Comparison of ENCODE assay signal across 8 mouse cellular contexts in the genomic region with DNA sequence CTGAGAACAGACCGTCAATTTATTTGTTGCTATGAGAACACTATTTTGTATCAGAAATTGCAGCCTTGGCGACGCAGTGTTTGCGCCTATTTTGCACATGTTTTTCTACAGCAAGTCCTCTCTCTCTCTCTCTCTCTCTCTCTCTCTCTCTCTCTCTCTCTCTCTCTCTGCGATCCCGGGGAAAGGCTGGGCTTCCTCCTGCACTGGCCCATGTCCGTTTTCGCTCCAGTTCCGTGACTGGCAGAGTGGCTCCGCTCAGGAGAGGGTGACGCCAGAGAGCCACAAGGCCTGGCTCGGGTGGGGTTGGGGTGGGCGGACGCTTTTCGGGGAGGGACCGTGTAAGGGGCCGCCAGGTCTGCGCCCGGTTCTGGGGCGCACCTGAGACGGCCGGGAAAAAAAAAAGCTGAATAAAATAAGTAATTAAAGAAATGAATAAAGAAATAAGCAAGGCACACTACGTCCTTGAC. TPM values are rescaled to one million over a fixed set of nuclear protein-coding genes. Genes with fewer than 3 reads are reported as not detected.
DNase-seq lines count a peak whose midpoint lies in the region; ATAC-seq and TF ChIP-seq lines count a peak whose summit lies in the region.

No protein-coding gene starts in this region.

- WGBS in forebrain, embryonic 13.5 days: 0% methylated on average over 23 of the region's 23 CpGs
- WGBS in neural tube, embryonic 15.5 days: under 1% methylated on average over 23 of the region's 23 CpGs

- peak overlapping the region; percentile 69 for H3K4me2 ChIP-seq in forebrain, embryonic 13.5 days
- H3K4me2 ChIP-seq in neural tube, embryonic 15.5 days: peak overlapping the region; percentile 66

- intact Hi-C loops in heart, postnatal 14 days (cut with DNase I): no loop called here

- ATAC-seq in forebrain, embryonic 13.5 days: peak; percentile 85
- peak; percentile 88 for ATAC-seq in neural tube, embryonic 15.5 days (ENCODE audit: low FRiP score)

- peaks cover 24% of the 10 kb centered on the region for H3K27me3 ChIP-seq in E14TG2a.4 (ENCODE audit: insufficient read depth, low read length)
- H3K27me3 ChIP-seq in forebrain, embryonic 13.5 days: no peaks in the 10 kb centered on the region
- H3K27me3 ChIP-seq in neural tube, embryonic 15.5 days (replicated peaks): no peaks in the 10 kb centered on the region

- peaks cover 19% of the 10 kb centered on the region for H3K4me1 ChIP-seq in E14TG2a.4 (replicated peaks; ENCODE audit: low read depth, low read length)
- no peaks in the 10 kb centered on the region for H3K4me1 ChIP-seq in forebrain, embryonic 13.5 days
- H3K4me1 ChIP-seq in neural tube, embryonic 15.5 days: no peaks in the 10 kb centered on the region

- H3K4me3 ChIP-seq in E14TG2a.4 (replicated peaks; ENCODE audit: low read length): peak overlapping the region; percentile 86
- peak overlapping the region; percentile 68 for H3K4me3 ChIP-seq in forebrain, embryonic 13.5 days
- H3K4me3 ChIP-seq in neural tube, embryonic 15.5 days (replicated peaks): peak overlapping the region; percentile 71

- peak overlapping the region; percentile 100 for H3K27ac ChIP-seq in forebrain, embryonic 13.5 days
- peak overlapping the region; percentile 100 for H3K27ac ChIP-seq in neural tube, embryonic 15.5 days (replicated peaks)

- no peaks in the 10 kb centered on the region for H3K36me3 ChIP-seq in E14TG2a.4 (ENCODE audit: insufficient read depth, low read length)
- no peaks in the 10 kb centered on the region for H3K36me3 ChIP-seq in forebrain, embryonic 13.5 days (ENCODE audit: poor library complexity, severe bottlenecking)
- no peaks in the 10 kb centered on the region for H3K36me3 ChIP-seq in neural tube, embryonic 15.5 days

- H3K9me3 ChIP-seq in E14TG2a.4 (ENCODE audit: low read length): peaks cover 3% of the 10 kb centered on the region; the same call in 1 of the 2 replicates
- H3K9me3 ChIP-seq in forebrain, embryonic 13.5 days (replicated peaks): no peaks in the 10 kb centered on the region
- H3K9me3 ChIP-seq in neural tube, embryonic 15.5 days (replicated peaks): no peaks in the 10 kb centered on the region

- peak; percentile 80 for DNase-seq in c-Kit-positive CD71-positive TER-119-positive erythroid progenitor cells, embryonic 14.5 days (ENCODE audit: low spot score)
- DNase-seq in heart, postnatal 14 days: peak; percentile 82
- peak; percentile 81 for DNase-seq in layer of hippocampus, adult 11-12 months (ENCODE audit: low spot score)
- peak; percentile 91 to 94 for DNase-seq in lung, adult 18-20 months
- DNase-seq in testis, postnatal 14 days (ENCODE audit: low spot score): peak; percentile 83

- TF ChIP-seq CTCF in E14TG2a.4 (conservative IDR thresholded peaks at IDR 0.05; ENCODE audit: low read length): no peak

- peak overlapping the region; percentile 96 for H3K9ac ChIP-seq in forebrain, embryonic 13.5 days
- H3K9ac ChIP-seq in neural tube, embryonic 15.5 days (replicated peaks): peak overlapping the region; percentile 86

RNA-seq across cellular contexts. Expression of a gene that starts 0.4 kb away (rescaled TPM):
- polyA plus RNA-seq in forebrain, embryonic 13.5 days (2015; fragmentation: Nextera tagmentation; extraction: Ambion mirVana): 7.4 and 8.1 TPM in 2 replicates
- 10 to 100 TPM; 49.9 to 50.0 TPM for total RNA-seq in heart, postnatal 14 days (2021)
- polyA plus RNA-seq in neural tube, embryonic 15.5 days (2015; fragmentation: Nextera tagmentation; extraction: Ambion mirVana): 10.7 and 10.8 TPM in 2 replicates

Comparison
In these comparisons a context has a peak if more than half of its experiments do, and no peak if none do; other contexts are left out.
1. Peak in every context shown above with its lines: DNase-seq, ATAC-seq, H3K4me3 ChIP-seq and H3K27ac ChIP-seq.